Mouse (Mus musculus) ES-E14 (cell line): ENCODE measurements around the gene Fadd. TPM values are rescaled to one million over a fixed set of nuclear protein-coding genes. Genes with fewer than 3 reads are reported as not detected.
A peak's percentile ranks its signal among the peaks of the same experiment; 100 is the strongest.

ENCODE experiments used
- DNase-seq: peaks from one replicate; pipeline ENCODE4 v3.0.0-alpha.2; 2013; ENCODE audit warnings: low read depth, low spot score
- H3K27ac ChIP-seq: 2 replicates; pipeline ENCODE4 v1.5.1; 2012; ENCODE audit warnings: low read depth, mild to moderate bottlenecking, low read length, moderate library complexity, mixed read lengths; ENCODE audit not compliant: poor library complexity, insufficient read depth, severe bottlenecking
- H3K36me3 ChIP-seq: 2 replicates; pipeline ENCODE4 v1.6.1; 2012; ENCODE audit warnings: mild to moderate bottlenecking, low read length, moderate library complexity, mixed read lengths; ENCODE audit not compliant: control insufficient read depth, poor library complexity, insufficient read depth, severe bottlenecking
- H3K4me1 ChIP-seq, 2 experiments: fragments of 150-350 bp in 1 of 2; sonication (generic) in 1 of 2; 2 replicates each; pipeline ENCODE4 v1.6.1; 2012; ENCODE audit warnings: low read length in 2 of 2, mild to moderate bottlenecking in 1 of 2, mixed read lengths in 1 of 2; ENCODE audit not compliant: control insufficient read depth in 2 of 2, insufficient read depth in 2 of 2, poor library complexity in 1 of 2
- H3K4me3 ChIP-seq, 2 experiments: fragments of 150-350 bp in 1 of 2; sonication (generic) in 1 of 2; 2 replicates each; pipeline ENCODE4 v1.5.1; 2012; ENCODE audit warnings: low read length in 2 of 2, low read depth in 1 of 2, mild to moderate bottlenecking in 1 of 2, mixed read lengths in 1 of 2; ENCODE audit not compliant: insufficient read depth in 1 of 2, poor library complexity in 1 of 2, severe bottlenecking in 1 of 2
- H3K9ac ChIP-seq: 2 replicates; pipeline ENCODE4 v1.6.1; 2012; ENCODE audit warnings: low read depth, mild to moderate bottlenecking, low read length, mixed read lengths; ENCODE audit not compliant: poor library complexity, insufficient read depth, severe bottlenecking
- H3K9me3 ChIP-seq: fragments of 150-350 bp; sonication (generic); 2 replicates; pipeline ENCODE4 v1.6.1; 2012; ENCODE audit warnings: low read depth, mild to moderate bottlenecking, low read length; ENCODE audit not compliant: control insufficient read depth, insufficient read depth
- CHD2 ChIP-seq: IDR thresholded peaks from 2 replicates; pipeline ENCODE4 v1.6.1; 2014; ENCODE audit warnings: mild to moderate bottlenecking, low read depth, low read length, inconsistent platforms
- HCFC1 ChIP-seq: IDR thresholded peaks from 2 replicates; pipeline ENCODE4 v1.6.1; 2012; ENCODE audit warnings: low read length, inconsistent platforms, borderline replicate concordance; ENCODE audit not compliant: insufficient read depth
- MAFK ChIP-seq: IDR thresholded peaks from 2 replicates; pipeline ENCODE4 v1.6.1; 2014; ENCODE audit warnings: mild to moderate bottlenecking, low read depth, low read length, inconsistent platforms; ENCODE audit not compliant: insufficient read depth
- ZC3H11A ChIP-seq: IDR thresholded peaks from 2 replicates; pipeline ENCODE4 v1.6.1; 2012; ENCODE audit warnings: low read depth, mild to moderate bottlenecking, inconsistent platforms, low read length, borderline replicate concordance
- ZNF384 ChIP-seq: IDR thresholded peaks from 2 replicates; pipeline ENCODE4 v1.6.1; 2012; ENCODE audit warnings: low read depth, low read length, inconsistent platforms
- in situ Hi-C, 2 experiments: fragments of 600-800 bp; cut with MboI; formaldehyde crosslinking; loops; one replicate each; pipeline ENCODE4 v1.15.1; 2025; ENCODE audit warnings: low sequenced_read_pairs in 2 of 2, inconsistent platforms in 1 of 2; ENCODE audit not compliant: unreplicated experiment in 2 of 2
- total RNA-seq: library from RNA; depleted of rRNA; stranded (reverse); fragments of 300-350 nt; gene quantifications from 2 replicates; pipeline ENCODE4 v1.2.3, GENCODE M21; 2012

Gene Fadd
- total RNA-seq, 1 experiment, result 2.9 TPM

GRCm38 (mm10) chr7:144604735-144605134 is 22.5 kb upstream of the Fadd start:
- in situ Hi-C loops, result no loop called here

GRCm38 (mm10) chr7:144604291-144604690 is 22.0 kb upstream of the Fadd start:
- H3K36me3 ChIP-seq, result no peaks in the 10 kb centered on the region
- no peaks in the 10 kb centered on the region for H3K9me3 ChIP-seq
- no peak overlapping the region for H3K4me3 ChIP-seq
- no peak for DNase-seq
- no peaks in the 10 kb centered on the region for H3K4me1 ChIP-seq
- TF ChIP-seq ZNF384 (no peak), HCFC1 (no peak), MAFK (no peak), CHD2 (no peak)
- no peak overlapping the region for H3K9ac ChIP-seq
- in situ Hi-C loops, result no loop called here
- H3K27ac ChIP-seq, result no peak overlapping the region

More at GRCm38 (mm10) chr7:144604735-144605134, 22.5 kb upstream of the Fadd start:
- no peaks in the 10 kb centered on the region for H3K36me3 ChIP-seq
- DNase-seq, result no peak
- H3K4me3 ChIP-seq, result no peak overlapping the region
- TF ChIP-seq CHD2 (no peak), ZC3H11A (no peak), MAFK (no peak), HCFC1 (no peak), ZNF384 (no peak)
- no peak overlapping the region for H3K27ac ChIP-seq
- no peaks in the 10 kb centered on the region for H3K4me1 ChIP-seq
- H3K9me3 ChIP-seq, result no peaks in the 10 kb centered on the region
- no peak overlapping the region for H3K9ac ChIP-seq

- in situ Hi-C loops, result no loop called here
Observed at GRCm38 (mm10) chr7:144600333-144600900, 18.2 kb upstream of the Fadd start.

GRCm38 (mm10) chr7:144589508-144589907 is 7.2 kb upstream of the Fadd start:
- H3K27ac ChIP-seq, result no peak overlapping the region
- H3K4me1 ChIP-seq, result no peaks in the 10 kb centered on the region

More at GRCm38 (mm10) chr7:144600333-144600900, 18.2 kb upstream of the Fadd start:
- no peak overlapping the region for H3K9ac ChIP-seq
- TF ChIP-seq CHD2 (no peak), ZC3H11A (no peak), ZNF384 (no peak), MAFK (no peak), HCFC1 (no peak)
- H3K9me3 ChIP-seq, result no peaks in the 10 kb centered on the region
- no peaks in the 10 kb centered on the region for H3K4me1 ChIP-seq
- no peak overlapping the region for H3K4me3 ChIP-seq
- DNase-seq, result no peak
- H3K27ac ChIP-seq, result no peak overlapping the region
- no peaks in the 10 kb centered on the region for H3K36me3 ChIP-seq

GRCm38 (mm10) chr7:144587291-144587690 is 5.0 kb upstream of the Fadd start:
- H3K9me3 ChIP-seq, result no peaks in the 10 kb centered on the region
- H3K27ac ChIP-seq, result no peak overlapping the region
- no peaks in the 10 kb centered on the region for H3K4me1 ChIP-seq
- H3K36me3 ChIP-seq, result no peaks in the 10 kb centered on the region
- TF ChIP-seq HCFC1 (no peak), MAFK (no peak), ZNF384 (no peak), CHD2 (no peak), ZC3H11A (peak; percentile 51; the same call in 1 of the 2 replicates)
- no peak overlapping the region for H3K4me3 ChIP-seq
- in situ Hi-C loops, result loop anchor here (5.0 to 25.0 kb wide), 3 partner anchors 185 to 325 kb away; partner anchors contain the start of gene LTO1 (in 1 of the 2)
- no peak overlapping the region for H3K9ac ChIP-seq
- DNase-seq, result peak; percentile 26

More at GRCm38 (mm10) chr7:144589508-144589907, 7.2 kb upstream of the Fadd start:
- no peak overlapping the region for H3K9ac ChIP-seq
- no peak overlapping the region for H3K4me3 ChIP-seq
- no peaks in the 10 kb centered on the region for H3K36me3 ChIP-seq
- no peak for DNase-seq
- no peaks in the 10 kb centered on the region for H3K9me3 ChIP-seq
- TF ChIP-seq MAFK, result no peak
- TF ChIP-seq ZNF384, result no peak
- no peak for TF ChIP-seq HCFC1
- in situ Hi-C loops, result loop anchor here (5.0 to 25.0 kb wide), 3 partner anchors 183 to 323 kb away; partner anchors contain the start of gene LTO1 (in 1 of the 2)
